Mouse (Mus musculus): ENCODE measurements at regions not wholly inside any gene's neighbourhood (a gene's known extent, or its start where the extent isn't known, plus 50 kb on each side); places are given as distances from the start of the nearest gene placed in this dataset.
"Not testable (repeated sequence)": the region's sequence is repeated elsewhere in the genome, so short reads cannot be mapped to it uniquely, and the experiment has no call there.

DNA sequence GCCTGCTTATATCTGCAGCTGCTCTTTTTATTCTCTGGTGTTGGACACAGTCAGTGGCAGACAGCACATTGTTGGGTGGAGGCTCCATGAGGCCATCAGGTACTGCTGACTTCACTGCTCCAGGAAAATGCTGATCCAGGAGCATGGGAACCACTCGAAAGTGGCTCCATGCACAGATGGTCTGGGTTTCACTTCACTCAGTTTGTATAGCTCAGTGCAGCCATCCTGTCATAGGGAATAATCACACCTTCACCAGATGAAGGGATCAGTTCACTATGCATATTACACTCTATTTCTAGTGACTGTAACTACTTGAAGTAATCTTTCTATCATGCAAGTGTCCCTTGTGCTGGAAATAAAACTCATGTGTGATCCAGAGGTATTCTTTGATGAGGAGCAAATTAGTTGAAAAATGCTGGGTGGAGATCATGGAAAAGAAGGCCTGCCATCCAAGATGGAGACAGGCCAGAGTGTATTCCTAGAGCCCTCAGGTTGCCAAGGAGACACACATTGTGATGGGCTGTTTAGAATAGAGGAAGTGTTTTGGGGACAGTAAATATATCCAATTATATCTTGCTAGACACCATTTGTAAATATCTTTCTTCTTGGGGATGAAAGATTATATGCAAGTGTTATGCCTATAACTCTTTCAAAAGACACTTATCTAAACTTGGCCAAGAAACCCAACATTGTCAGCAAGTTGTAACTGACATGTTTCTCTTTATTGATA is 103.7 kb upstream of the Arhgap42 start:
- DNase-seq (ENCODE audit: low read depth, low spot score) = no peak

DNA sequence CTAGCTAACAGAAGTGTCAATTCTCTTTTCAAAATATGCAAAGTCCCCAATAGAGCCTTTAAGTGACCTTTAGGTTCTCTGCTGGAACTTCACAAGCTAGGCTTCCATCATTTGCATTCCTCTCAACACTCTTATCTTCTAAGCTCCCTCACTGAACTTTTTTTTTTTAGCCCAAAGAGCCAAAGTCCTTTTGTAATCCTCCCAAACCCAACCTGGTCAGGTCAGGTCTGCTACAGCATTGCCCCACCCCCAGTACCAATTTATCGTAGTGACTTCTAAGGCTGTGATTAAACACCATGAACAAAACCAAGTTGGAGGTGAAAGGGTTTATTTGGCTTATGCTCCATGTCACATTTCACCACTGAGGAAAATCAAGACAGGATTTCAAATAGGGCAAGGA is 79.7 kb upstream of the Arhgap42 start:
- no peak for DNase-seq (ENCODE audit: low read depth, low spot score)

GRCm38 (mm10) chr9:9316021-9316420 is 77.1 kb upstream of the Arhgap42 start:
- no peak for DNase-seq (ENCODE audit: low read depth, low spot score)

DNA sequence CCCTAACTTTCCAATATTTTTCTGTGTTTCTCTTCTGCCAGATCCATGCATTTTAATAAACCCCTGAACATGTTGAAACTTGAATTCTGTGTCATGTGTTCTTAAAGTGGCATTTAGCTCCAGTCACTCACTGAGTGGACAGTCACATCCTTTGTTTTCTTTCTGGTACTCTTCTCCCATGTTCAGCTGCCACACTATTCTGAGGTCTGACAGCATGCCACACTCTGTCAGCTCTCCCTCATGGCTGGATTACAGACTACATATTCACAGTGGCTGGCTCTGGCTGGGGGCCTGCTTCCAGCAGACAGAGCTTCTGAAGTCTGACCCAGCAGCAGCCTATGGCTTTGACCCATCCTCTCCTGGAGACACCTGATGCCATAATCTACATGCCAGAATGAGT is 73.4 kb upstream of the Arhgap42 start:
- DNase-seq (ENCODE audit: low read depth, low spot score) = no peak

DNA sequence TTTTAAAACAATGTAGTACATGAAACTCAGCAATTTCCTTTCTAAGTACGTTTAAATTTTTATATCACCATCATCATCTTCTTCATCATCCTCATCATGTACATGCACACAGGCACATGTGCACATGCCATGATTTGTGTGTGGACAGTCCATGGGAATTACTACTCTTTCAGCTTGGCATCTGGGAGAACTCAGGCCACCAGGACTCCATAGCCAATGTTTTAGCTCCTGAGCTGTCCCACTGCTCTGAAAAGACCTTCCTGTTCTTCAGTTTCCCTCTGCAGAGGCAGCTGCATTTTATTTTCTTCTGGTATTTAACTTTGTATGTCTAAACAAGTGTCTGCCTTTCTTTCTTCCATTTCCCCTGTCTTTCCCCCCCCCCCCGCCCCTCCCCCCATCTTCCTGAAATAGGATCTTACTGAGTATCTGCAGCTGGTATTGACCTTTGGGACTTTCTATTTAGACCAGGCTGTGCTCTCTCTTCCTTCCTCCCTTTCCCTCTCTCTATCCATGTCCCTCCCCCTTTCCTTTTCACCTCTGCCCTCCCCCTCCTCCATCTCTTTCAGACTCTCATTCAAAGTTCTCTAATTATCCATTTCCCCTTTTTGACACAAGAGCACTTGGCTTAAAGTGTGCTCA is 72.8 kb upstream of the Arhgap42 start:
- DNase-seq (ENCODE audit: low read depth, low spot score) = no peak

DNA sequence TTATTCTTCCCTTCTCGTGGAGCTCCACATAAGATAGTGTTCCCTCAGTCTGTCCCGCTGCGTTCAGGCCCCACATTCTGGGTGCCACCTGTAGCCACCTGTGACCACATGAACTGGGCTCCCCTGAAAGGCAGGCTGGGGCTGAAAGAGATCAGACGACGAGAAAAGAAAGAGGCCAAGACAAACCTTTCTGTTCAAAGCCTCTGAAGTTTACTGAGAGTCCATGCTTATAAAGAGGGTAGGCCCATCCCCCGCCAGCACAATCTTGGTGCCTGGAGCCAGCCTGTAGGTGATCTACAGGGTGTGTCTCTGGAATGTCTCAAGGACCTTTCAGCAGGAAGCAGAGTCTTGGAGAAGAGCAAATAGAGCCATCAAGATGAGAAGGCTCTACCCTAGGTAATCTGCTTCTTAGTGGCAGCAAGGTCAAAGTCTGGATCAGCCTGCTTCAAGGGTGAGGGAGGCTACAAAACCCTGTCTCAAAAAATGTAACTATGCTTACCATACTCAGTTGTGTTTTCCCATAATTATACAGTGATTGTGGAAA is 72.2 kb upstream of the Arhgap42 start:
- DNase-seq (ENCODE audit: low read depth, low spot score) = not testable (repeated sequence)

GRCm38 (mm10) chr9:9290767-9291166 is 51.9 kb upstream of the Arhgap42 start:
- DNase-seq (ENCODE audit: low read depth, low spot score) = no peak

DNA sequence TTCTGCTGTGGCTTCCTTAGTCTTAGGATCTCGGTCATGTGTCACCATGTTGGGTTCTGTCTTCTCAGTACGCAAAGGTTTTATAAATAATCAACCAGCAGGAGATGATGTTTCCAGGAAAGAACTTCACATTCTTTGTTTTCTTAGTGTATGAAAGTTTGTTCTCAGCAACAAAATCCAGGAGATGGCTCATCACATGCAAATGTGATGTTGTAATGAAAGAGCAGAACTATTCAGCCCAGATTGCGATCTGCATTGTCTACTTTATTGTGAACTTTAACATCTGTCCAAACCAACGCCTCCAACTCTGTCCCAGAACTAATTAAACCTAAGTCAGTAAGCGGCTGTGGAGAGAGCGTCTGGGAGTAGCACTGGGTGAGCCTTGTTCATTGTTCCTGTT is 50.7 kb upstream of the Arhgap42 start:
- no peak for DNase-seq (ENCODE audit: low read depth, low spot score)

Data from retina, postnatal 7 days (tissue).